Mouse (Mus musculus) myocyte (in vitro differentiated cells): ENCODE data around the gene Stk39.

Experiments
- E2F4 ChIP-seq: IDR thresholded peaks from one replicate; pipeline ENCODE4 v1.6.1; 2011; ENCODE audit warnings: mild to moderate bottlenecking, control low read depth, moderate library complexity; ENCODE audit not compliant: insufficient read depth
- POLR2A ChIP-seq: IDR thresholded peaks from one replicate; pipeline ENCODE4 v1.6.1; 2011; ENCODE audit warnings: low read depth, mild to moderate bottlenecking, control low read depth, moderate library complexity; ENCODE audit not compliant: insufficient read length
- POLR2AphosphoS2 ChIP-seq: IDR thresholded peaks from one replicate; pipeline ENCODE4 v1.6.1; 2011; ENCODE audit warnings: low read depth, control low read depth; ENCODE audit not compliant: insufficient read length

- TF ChIP-seq E2F4 (no peak), POLR2A (no peak), POLR2AphosphoS2 (no peak)
Observed at GRCm38 (mm10) chr2:68325306-68325705, 146.8 kb downstream of the Stk39 start.
